Mouse (Mus musculus) liver, adult (tissue): ENCODE data around the gene Madcam1.

Experiments
- GATA4 ChIP-seq: IDR thresholded peaks from 2 replicates; pipeline ENCODE4 v1.6.1; 2014; ENCODE audit warnings: mild to moderate bottlenecking, low read length; ENCODE audit not compliant: insufficient replicate concordance

Gene Madcam1

GRCm38 (mm10) chr10:79709307-79709706 lies 44.9 kb downstream of the Madcam1 start:
- TF ChIP-seq GATA4 = no peak

- TF ChIP-seq GATA4 = no peak
These were observed 47.7 kb downstream of the Madcam1 start for GRCm38 (mm10) chr10:79712029-79712428.

GRCm38 (mm10) chr10:79712499-79713126 lies 48.3 kb downstream of the Madcam1 start:
- TF ChIP-seq GATA4 = no peak

DNA sequence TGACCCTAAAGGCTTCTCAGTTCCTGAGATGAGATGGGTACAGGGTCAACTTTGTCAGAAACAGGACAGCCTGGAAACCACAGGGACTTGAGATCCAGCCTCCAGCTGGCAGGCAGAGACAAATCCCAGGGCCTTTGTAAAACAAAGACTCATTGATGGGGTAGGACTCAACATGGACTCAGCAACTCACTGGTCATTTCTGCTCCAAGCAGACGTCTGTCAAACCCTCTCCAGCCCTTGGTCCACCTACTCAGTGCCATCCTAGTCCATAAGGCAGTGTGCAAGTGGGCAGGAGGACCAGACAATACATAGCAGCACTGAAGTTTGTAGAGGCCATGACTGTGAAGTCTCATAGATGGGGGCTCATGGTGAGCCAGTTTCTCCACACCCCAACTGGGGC lies 48.8 kb downstream of the Madcam1 start:
- no peak for TF ChIP-seq GATA4

- no peak for TF ChIP-seq GATA4
These were observed 50.6 kb downstream of the Madcam1 start for GRCm38 (mm10) chr10:79714996-79715395.

- TF ChIP-seq GATA4 = no peak
These were observed 52.1 kb downstream of the Madcam1 start, which contains the start of gene Hcn2 for GRCm38 (mm10) chr10:79716254-79716987. Hcn2 (plus strand) TSS chr10:79716634.

DNA sequence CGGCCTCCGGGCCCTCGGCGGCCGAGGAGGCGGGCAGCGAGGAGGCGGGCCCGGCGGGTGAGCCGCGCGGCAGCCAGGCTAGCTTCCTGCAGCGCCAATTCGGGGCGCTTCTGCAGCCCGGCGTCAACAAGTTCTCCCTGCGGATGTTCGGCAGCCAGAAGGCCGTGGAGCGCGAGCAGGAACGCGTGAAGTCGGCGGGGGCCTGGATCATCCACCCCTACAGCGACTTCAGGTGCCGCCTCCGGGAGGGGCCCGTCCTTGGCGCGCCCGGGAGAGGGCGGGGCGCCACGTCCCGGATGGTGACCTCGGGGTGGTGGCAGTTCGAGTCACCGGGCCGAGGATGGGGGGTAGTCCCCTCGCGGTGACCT lies 52.6 kb downstream of the Madcam1 start:
- TF ChIP-seq GATA4 = no peak

DNA sequence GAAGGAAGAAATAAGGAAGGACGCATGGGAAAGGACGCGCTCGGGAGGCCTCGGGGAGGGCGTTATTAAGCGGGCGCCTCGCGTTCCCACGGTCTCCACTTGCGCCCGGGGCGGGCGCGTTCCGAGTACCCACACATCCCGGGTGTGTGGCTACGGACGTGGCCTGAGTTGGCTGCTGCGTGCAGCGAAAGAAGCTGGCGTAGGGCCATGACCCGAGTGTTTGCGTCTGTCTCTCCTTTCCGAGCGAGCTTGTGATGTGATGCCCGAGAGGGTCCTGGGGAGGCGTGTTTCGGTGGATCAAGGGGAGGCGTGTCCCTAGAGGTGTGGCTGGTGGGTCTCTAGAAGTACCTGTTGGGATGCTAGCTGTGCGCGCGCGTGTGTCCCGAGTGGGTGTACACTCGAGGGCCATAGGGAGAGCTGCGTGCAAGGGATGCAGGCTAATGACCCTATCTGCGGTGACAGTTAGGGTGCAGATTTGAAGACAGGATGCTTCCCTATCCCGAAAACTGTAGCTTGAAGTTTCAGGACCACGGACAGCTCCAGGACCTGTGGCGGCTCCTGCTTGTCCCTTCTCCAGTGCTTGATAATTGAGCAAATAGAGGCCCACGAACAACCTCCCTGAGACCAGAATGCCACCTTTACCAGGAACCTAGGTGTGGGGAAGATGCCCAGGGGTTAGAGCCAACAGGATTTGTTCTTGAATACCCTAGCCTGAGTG lies 53.4 kb downstream of the Madcam1 start:
- TF ChIP-seq GATA4 = no peak
